Mouse (Mus musculus) MEL (cell line): ENCODE measurements at regions not wholly inside any gene's neighbourhood (a gene's known extent, or its start where the extent isn't known, plus 50 kb on each side); places are given as distances from the start of the nearest gene placed in this dataset.

Experiments
- CTCF ChIP-seq, 3 experiments: IDR thresholded peaks in 2 of 3; conservative IDR thresholded peaks in 1 of 3; 2 replicates each; pipeline ENCODE4 v1.5.1; 2011 to 2012; ENCODE audit warnings: low read length in 3 of 3, low read depth in 2 of 3, mild to moderate bottlenecking in 2 of 3, improper control_type of control experiment in 1 of 3, inconsistent platforms in 1 of 3, mixed read lengths in 1 of 3, moderate library complexity in 1 of 3; ENCODE audit not compliant: control insufficient read depth in 1 of 3, insufficient read depth in 1 of 3, poor library complexity in 1 of 3, severe bottlenecking in 1 of 3
- E2F4 ChIP-seq: IDR thresholded peaks from 2 replicates; pipeline ENCODE4 v1.6.1; 2011; ENCODE audit warnings: low read depth, low read length, improper control_type of control experiment, borderline replicate concordance
- MAX ChIP-seq: IDR thresholded peaks from 2 replicates; pipeline ENCODE4 v1.6.1; 2011; ENCODE audit warnings: low read length, improper control_type of control experiment
- NELFE ChIP-seq: IDR thresholded peaks from 2 replicates; pipeline ENCODE4 v1.6.1; 2011; ENCODE audit warnings: low read depth, low read length, improper control_type of control experiment
- NRF1 ChIP-seq: IDR thresholded peaks from 2 replicates; pipeline ENCODE4 v1.6.1; 2014; ENCODE audit warnings: low read depth, mild to moderate bottlenecking, inconsistent platforms, low read length, improper control_type of control experiment, moderate library complexity; ENCODE audit not compliant: poor library complexity, insufficient read depth, severe bottlenecking
- TAL1 ChIP-seq: IDR thresholded peaks from 2 replicates; pipeline ENCODE4 v1.6.1; 2012; ENCODE audit warnings: mild to moderate bottlenecking, inconsistent platforms, low read length, moderate library complexity, mixed read lengths

DNA sequence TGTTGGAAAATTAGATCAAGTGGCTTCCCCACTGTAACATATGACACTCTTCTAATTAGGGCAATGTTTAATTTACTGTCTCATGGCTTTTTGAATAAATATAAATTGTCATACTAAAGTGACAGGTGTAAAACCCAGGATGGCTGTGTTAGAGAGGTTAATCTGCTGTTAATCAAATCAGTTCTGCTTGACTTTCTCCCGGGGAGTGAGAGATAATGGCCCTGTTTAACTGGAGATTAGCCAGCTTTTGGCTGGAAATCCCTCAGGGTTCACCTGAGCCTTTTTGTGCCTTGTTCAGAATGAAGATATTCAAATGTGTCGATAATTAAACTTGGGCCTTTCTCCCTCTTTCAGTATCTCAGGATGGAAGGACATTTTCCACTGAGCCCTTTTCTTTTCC is 906.2 kb downstream of the Tmem114 start:
- no peak for TF ChIP-seq NELFE
- no peak for TF ChIP-seq NRF1
- no peak for TF ChIP-seq TAL1
- TF ChIP-seq E2F4, result no peak
- no peak for TF ChIP-seq MAX
- no peak for TF ChIP-seq CTCF (IDR thresholded peaks at IDR 0.05 in 2 of 3, conservative IDR thresholded peaks at IDR 0.05 in 1 of 3; ENCODE audit: control insufficient read depth in 1 of 3, insufficient read depth in 1 of 3, low read depth in 2 of 3, low read length in 3 of 3, poor library complexity in 1 of 3, severe bottlenecking in 1 of 3)
